Mouse (Mus musculus): ENCODE data around the gene Gabre.

Gene Gabre

GRCm38 (mm10) chrX:72274659-72275371 is at the start of gene Gabre:
Gene Gabre, minus strand, starts transcription at chrX:72274803.
- in situ Hi-C loops (cut with MboI; ENCODE audit: low pct_unique_long_range_greater_than_20kb in 1 of 2, low sequenced_read_pairs in 2 of 2, unreplicated experiment in 1 of 2) = no loop called here

DNA sequence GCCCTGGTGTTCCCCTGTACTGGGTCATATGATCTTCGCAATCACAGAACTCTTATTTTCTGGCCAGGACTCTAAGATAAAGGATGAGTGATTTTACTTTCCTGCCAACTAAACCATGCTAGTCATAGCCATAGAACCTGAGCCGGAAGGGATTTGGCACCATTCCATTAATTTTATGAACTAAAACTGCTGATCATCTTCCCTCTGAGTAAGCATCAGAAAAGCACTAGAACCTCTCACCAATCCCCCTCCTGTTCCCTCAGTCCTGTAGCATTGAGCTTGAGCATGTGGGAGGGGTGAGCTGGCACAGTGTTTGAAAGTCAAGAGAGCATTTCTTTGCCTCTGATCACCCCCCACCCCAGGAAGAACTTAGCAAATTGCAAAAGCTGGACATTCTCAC is 23.2 kb upstream of the Gabre start:
- in situ Hi-C loops (cut with MboI; ENCODE audit: low pct_unique_long_range_greater_than_20kb in 1 of 2, low sequenced_read_pairs in 2 of 2, unreplicated experiment in 1 of 2) = no loop called here

GRCm38 (mm10) chrX:72275372-72275663 is 715 bp upstream of the Gabre start:
- in situ Hi-C loops (cut with MboI; ENCODE audit: low pct_unique_long_range_greater_than_20kb in 1 of 2, low sequenced_read_pairs in 2 of 2, unreplicated experiment in 1 of 2) = no loop called here

DNA sequence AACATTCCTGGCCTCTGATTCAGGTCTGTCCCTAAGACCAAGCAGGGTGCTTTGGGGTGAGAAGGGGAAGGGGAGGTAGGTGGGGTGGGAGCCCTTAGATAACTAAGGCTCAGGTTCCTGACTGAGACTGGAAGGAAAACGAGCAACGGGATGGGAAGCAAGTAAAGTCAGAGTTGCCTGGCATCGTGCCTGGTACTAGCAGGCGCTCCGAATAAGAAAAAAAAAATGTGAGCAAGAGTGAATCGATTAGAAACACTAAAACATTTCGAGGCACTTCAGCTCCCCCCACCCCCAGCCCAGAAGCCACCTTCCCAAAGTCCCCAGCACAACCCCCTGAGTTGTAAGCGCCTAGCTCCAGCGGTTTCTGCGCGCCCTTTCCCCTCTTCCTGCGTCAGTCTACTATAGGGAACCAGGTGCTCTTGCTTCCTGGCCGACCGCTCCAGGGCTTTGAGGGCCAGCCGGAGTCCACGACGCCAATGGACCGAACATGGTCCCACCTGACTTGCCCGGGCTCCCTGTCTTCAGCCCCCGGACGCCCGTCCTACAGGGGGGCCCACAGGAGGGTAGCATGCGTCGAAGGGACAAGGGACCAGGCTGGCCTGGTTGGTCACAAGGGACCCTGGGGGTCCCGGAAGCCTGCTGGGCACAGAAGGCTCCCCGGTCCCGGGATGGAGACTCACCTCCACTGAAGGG is 491 bp downstream of the Gabre start:
- in situ Hi-C loops (cut with MboI; ENCODE audit: low pct_unique_long_range_greater_than_20kb in 1 of 2, low sequenced_read_pairs in 2 of 2, unreplicated experiment in 1 of 2) = no loop called here

DNA sequence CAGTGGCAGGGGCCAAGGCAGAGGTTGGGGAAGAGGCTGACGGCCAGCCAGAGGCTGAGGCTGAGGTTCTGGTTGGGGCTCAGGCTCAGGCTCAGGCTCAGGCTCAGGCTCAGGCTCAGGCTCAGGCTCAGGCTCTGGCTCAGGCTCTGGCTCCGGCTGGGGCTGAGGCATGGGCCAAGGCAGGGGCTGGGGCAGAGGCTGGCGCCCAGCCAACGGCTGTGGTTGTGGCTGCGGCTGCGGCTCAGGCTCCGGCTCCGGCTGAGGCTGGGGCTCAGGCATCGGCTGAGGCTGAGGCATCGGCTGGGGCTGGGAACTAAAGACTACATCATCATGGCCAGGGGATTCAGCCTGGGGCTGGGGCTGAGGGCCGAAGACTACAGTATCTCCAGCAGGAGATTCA is 4.0 kb downstream of the Gabre start:
- in situ Hi-C loops (cut with MboI; ENCODE audit: low pct_unique_long_range_greater_than_20kb in 1 of 2, low sequenced_read_pairs in 2 of 2, unreplicated experiment in 1 of 2) = no loop called here

GRCm38 (mm10) chrX:72221717-72222116 is 52.9 kb downstream of the Gabre start, which contains the start of gene Magea4:
Gene Magea4, plus strand, starts transcription at chrX:72222017.
- in situ Hi-C loops (cut with MboI; ENCODE audit: low pct_unique_long_range_greater_than_20kb in 1 of 2, low sequenced_read_pairs in 2 of 2, unreplicated experiment in 1 of 2) = loop anchor here in 1 of 2 experiments (25.0 kb wide), 1 partner anchor 109 kb away; no protein-coding TSS in a partner anchor

Data from mouse embryonic stem cell (cell line).